Mouse (Mus musculus): Measurements from ENCODE around the gene Higd1a. TPM values are rescaled to one million over a fixed set of nuclear protein-coding genes. Genes with fewer than 3 reads are reported as not detected.

Gene Higd1a
- polyA plus RNA-seq, 1 experiment from 2014 or later: 251 TPM

DNA sequence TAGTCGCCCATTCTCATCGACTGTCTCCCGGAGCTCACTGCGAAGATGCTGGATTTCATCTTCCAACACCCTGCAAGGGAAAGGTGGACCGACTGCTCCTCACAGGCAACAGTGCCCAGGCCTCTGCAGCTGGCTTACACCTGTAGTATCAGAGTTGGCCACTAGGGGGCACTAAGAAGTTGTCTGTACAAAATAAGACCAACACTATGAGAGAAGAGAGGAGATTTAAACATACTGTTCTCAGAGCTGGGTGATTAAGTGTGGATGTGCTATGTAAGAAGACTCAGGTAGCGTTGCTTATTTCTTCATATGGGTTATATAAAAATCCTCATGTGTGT is 27.2 kb downstream of the Higd1a start:
- 25% methylated on average over 6 of the region's 6 CpGs for WGBS
- Histone ChIP-seq H3K36me3 (no peaks in the 10 kb centered on the region), H3K27me3 (0 out of 2 replicates have a peak, but pooled peaks cover 3% of the 10 kb centered on the region), H3K9ac (no peak overlapping the region), H3K4me2 (no peak overlapping the region), H3K4me1 (replicated peaks) (no peaks in the 10 kb centered on the region), H3K27ac (no peak overlapping the region), H3K4me3 (no peak overlapping the region), H3K9me3 (replicated peaks) (no peaks in the 10 kb centered on the region)
- ATAC-seq (replicated peaks; ENCODE audit: insufficient number of reproducible peaks, insufficient read depth, low FRiP score, low read depth): no peak

DNA sequence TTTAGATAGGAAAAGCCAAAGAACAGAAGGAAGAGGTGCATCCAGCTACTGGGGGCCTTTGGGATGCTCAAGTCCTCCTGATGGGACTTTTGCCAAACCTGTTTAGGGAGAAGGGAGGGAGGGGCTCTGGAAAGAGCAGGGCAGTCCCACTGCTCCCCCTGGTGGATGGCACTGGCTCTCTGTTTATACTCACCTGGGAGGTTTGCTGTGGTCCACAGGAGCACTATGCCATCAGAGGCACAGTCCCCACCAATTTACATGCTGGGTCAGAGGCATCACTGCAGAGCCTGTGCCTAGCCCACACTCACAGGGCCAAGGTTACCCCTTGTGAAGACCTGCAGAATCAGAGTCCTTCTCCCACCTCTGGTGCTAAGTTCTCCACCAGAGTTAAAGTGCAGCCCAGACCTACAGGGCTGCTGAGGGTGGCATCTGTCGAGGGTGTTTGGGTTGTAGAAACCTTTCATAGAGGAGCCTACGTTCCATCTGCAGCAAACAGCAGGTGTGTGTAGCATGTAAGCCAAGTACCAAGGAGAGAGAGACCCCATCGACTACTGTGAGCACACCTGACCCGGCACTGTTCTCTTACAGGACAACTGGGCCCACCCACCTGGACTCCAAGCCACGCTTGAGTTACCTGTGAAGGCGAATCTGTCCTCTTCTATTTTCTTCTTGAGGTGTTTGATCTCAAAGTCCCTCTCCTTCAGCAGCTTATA is 27.8 kb downstream of the Higd1a start:
- H3K36me3 ChIP-seq: no peaks in the 10 kb centered on the region
- H3K4me1 ChIP-seq (replicated peaks): no peaks in the 10 kb centered on the region
- 0 out of 2 replicates have a peak, but pooled peaks cover 3% of the 10 kb centered on the region for H3K27me3 ChIP-seq
- H3K9ac ChIP-seq: no peak overlapping the region
- 73% methylated on average over 6 of the region's 6 CpGs for WGBS
- H3K9me3 ChIP-seq (replicated peaks): no peaks in the 10 kb centered on the region
- H3K27ac ChIP-seq: no peak overlapping the region
- H3K4me2 ChIP-seq: no peak overlapping the region
- no peak for ATAC-seq (replicated peaks; ENCODE audit: insufficient number of reproducible peaks, insufficient read depth, low FRiP score, low read depth)
- H3K4me3 ChIP-seq: no peak overlapping the region

DNA sequence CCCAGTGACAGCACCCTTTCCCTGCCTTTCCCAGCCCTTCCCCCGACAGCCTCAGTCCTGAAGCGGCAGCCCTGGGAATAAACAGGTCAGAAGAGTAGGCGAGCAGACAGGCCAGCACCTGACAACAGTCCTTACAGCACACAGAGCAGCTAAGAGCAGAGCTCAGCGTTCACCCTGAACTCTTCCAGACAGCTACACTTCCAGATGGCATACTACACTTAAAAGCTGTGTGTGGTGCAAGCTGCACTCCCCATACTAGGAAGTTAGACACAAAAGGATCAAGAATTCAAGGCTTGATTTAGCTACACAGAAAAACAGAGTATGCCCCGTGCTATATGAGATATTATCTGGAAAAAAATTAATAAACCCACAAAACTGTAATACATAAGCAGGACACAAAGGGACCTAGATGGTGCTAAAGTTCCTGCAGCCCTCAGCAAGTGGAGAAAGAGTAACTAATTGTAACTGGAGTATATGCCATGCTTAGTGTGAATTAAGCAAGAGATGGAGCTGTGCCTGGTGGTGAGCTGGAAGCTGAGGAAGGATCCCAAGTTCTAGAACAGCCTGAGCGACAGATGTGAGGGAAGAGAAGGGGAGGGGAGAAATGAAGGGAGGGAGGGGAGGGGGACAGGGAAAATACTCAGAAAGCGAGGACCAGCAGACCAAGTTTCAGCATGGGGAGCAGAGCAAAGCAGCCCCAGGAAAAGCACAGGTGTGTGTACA is 28.7 kb downstream of the Higd1a start:
- Histone ChIP-seq H3K4me3 (no peak overlapping the region), H3K4me2 (no peak overlapping the region), H3K4me1 (replicated peaks) (no peaks in the 10 kb centered on the region), H3K27me3 (0 out of 2 replicates have a peak, but pooled peaks cover 3% of the 10 kb centered on the region), H3K9ac (no peak overlapping the region), H3K9me3 (replicated peaks) (no peaks in the 10 kb centered on the region), H3K27ac (no peak overlapping the region), H3K36me3 (no peaks in the 10 kb centered on the region)
- no peak for ATAC-seq (replicated peaks; ENCODE audit: insufficient number of reproducible peaks, insufficient read depth, low FRiP score, low read depth)
- 56% methylated on average over 7 of the region's 7 CpGs for WGBS

DNA sequence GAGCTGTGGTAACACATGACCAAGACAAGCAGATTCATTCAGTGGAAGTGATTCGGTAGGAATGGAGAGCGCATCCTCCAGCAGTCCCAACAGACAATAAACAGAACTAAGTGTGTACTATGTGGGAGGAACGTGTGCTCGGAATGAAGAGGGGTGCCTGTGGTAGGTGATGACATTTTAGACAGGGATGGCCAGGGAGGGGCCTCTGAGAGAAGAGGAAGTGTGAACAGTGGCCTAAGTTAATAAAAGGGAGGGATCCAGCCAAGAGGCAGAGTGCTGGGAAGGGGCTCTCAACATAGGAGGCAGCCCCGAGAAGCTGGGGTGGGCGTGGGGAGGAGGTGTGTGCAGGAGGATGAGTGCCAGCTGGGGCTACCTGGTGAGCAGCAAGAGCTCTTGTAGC is 29.8 kb downstream of the Higd1a start:
- Histone ChIP-seq H3K9ac (no peak overlapping the region), H3K4me3 (no peak overlapping the region), H3K4me2 (no peak overlapping the region), H3K36me3 (no peaks in the 10 kb centered on the region), H3K27me3 (0 out of 2 replicates have a peak, but pooled peaks cover 3% of the 10 kb centered on the region), H3K9me3 (replicated peaks) (no peaks in the 10 kb centered on the region), H3K27ac (no peak overlapping the region), H3K4me1 (replicated peaks) (0 out of 2 replicates have a peak, but pooled peaks cover 5% of the 10 kb centered on the region)
- ATAC-seq (replicated peaks; ENCODE audit: insufficient number of reproducible peaks, insufficient read depth, low FRiP score, low read depth): no peak
- WGBS: 45% methylated on average over 6 of the region's 6 CpGs

DNA sequence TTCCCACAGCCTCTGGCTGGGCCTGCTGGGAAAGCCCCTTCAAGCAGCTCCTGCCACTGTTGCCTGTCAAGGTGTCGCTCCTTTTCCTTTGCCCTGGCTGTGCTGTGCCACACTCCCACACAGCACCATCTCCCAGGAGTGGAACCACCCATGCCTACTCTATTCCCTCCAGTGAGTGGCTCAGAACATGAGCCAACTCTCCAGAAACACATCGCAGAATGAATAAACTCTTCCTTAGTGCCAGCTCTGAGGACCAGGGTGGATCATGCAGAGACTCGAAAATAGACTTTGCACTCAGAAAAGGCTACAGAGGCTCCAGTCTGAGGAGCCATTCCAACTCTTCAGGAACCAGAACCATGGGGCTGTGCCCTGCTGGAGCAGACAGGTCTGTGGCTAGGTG is 31.8 kb downstream of the Higd1a start:
- H3K27me3 ChIP-seq: 0 out of 2 replicates have a peak, but pooled peaks cover 3% of the 10 kb centered on the region
- ATAC-seq (replicated peaks; ENCODE audit: insufficient number of reproducible peaks, insufficient read depth, low FRiP score, low read depth): no peak
- H3K9me3 ChIP-seq (replicated peaks): no peaks in the 10 kb centered on the region
- H3K4me3 ChIP-seq: no peak overlapping the region
- H3K27ac ChIP-seq: no peak overlapping the region
- WGBS: 89% methylated on average over 3 of the region's 3 CpGs
- H3K4me1 ChIP-seq (replicated peaks): peaks cover 15% of the 10 kb centered on the region
- no peak overlapping the region for H3K9ac ChIP-seq
- H3K4me2 ChIP-seq: no peak overlapping the region
- no peaks in the 10 kb centered on the region for H3K36me3 ChIP-seq

DNA sequence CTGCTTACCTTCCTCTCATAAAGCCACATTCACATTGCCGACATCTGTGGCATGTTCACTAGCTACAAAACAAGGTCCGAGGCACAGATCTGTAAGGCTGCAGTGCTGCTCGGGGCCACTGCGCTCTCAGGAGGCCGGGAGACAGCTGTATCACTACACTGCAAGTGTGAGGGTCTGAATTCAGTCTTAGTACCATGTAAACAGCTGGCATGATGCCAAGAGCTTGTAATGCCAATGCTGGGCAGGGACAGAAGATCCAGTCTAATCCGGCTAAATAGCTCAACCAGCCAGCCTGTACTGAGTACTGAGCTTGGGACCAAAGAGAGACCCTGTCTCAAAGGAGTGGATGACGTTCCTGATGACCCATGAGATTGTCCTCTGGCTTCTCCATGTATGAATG is 34.2 kb downstream of the Higd1a start:
- ATAC-seq (replicated peaks; ENCODE audit: insufficient number of reproducible peaks, insufficient read depth, low FRiP score, low read depth): no peak
- no peaks in the 10 kb centered on the region for H3K27me3 ChIP-seq
- H3K4me3 ChIP-seq: no peak overlapping the region
- H3K36me3 ChIP-seq: no peaks in the 10 kb centered on the region
- H3K4me1 ChIP-seq (replicated peaks): peaks cover 19% of the 10 kb centered on the region
- no peaks in the 10 kb centered on the region for H3K9me3 ChIP-seq (replicated peaks)
- H3K27ac ChIP-seq: no peak overlapping the region
- 75% methylated on average over 7 of the region's 7 CpGs for WGBS
- H3K4me2 ChIP-seq: no peak overlapping the region
- no peak overlapping the region for H3K9ac ChIP-seq

DNA sequence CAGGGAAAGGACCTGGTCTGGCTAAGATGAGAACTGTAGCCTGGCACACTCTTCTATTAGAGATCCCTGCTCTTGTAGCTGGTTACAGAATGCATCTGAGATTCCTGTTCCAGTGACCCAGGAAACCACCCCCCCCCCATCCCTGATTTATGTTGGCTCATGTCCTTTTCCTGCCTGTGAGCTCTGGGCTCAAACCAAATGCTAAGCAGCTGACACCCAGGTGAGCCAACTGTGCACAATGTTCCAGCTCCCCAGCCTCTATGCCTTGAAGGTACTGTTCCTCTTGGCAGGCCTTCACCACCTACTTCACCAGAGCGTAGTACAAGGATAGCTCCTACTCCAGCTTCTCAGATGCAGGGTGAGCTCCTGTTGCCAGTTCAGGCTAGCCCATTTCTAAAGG is 35.1 kb downstream of the Higd1a start:
- H3K4me3 ChIP-seq: no peak overlapping the region
- H3K4me1 ChIP-seq (replicated peaks): peaks cover 19% of the 10 kb centered on the region
- H3K36me3 ChIP-seq: no peaks in the 10 kb centered on the region
- H3K27ac ChIP-seq: no peak overlapping the region; the same call in 1 of the 2 replicates
- H3K9ac ChIP-seq: no peak overlapping the region
- WGBS: 82% methylated on average over 1 of the region's 1 CpGs
- ATAC-seq (replicated peaks; ENCODE audit: insufficient number of reproducible peaks, insufficient read depth, low FRiP score, low read depth): no peak
- H3K4me2 ChIP-seq: no peak overlapping the region
- H3K9me3 ChIP-seq (replicated peaks): no peaks in the 10 kb centered on the region
- H3K27me3 ChIP-seq: no peaks in the 10 kb centered on the region

DNA sequence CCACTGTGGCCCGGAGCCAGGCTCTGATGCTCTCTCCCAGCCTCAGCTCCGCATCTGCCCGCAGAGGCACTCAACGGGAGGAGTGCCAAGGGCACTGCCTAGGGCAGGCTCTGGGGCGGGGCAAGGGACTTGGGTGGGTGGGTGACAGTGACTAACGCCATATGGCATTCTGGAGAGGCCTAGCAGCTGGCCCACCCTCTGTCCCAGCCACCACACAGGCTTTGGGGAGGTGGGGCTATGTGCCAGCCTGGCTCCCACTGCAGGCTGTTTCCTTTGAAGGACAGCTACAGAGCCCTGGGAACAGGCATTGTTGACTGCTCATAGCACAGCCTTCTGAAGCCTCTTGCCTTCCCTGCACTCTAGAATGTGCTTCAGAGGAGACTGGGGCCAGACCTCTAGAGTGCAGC is 35.6 kb downstream of the Higd1a start:
- Histone ChIP-seq H3K36me3 (no peaks in the 10 kb centered on the region), H3K9ac (no peak overlapping the region), H3K4me2 (no peak overlapping the region), H3K4me3 (no peak overlapping the region), H3K4me1 (replicated peaks) (peaks cover 19% of the 10 kb centered on the region), H3K27me3 (no peaks in the 10 kb centered on the region), H3K27ac (no peak overlapping the region; the same call in 1 of the 2 replicates), H3K9me3 (replicated peaks) (no peaks in the 10 kb centered on the region)
- 58% methylated on average over 6 of the region's 6 CpGs for WGBS
- 0 out of 2 replicates have a peak, but pooled peaks have one; percentile 47 for ATAC-seq (replicated peaks; ENCODE audit: insufficient number of reproducible peaks, insufficient read depth, low FRiP score, low read depth)

DNA sequence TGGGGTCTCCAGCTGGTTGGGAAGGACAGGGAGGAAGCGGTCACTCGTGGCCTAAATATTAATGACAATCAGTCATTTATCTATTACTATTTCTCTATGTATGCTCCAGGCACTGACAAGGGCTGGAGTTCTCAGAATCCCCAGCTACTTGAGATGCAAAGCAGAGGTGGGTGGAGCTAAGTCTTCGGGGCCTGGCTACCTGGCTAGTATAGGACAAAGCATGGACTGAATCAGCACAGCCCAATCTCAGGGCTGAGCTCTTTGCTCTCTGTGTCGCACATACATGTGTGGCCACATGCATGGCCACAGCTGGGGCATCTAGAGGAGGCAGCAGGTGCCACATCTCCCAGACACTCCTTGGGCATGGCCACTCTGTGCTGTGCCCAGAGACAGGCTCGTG is 37.4 kb downstream of the Higd1a start:
- Histone ChIP-seq H3K27ac (no peak overlapping the region), H3K27me3 (no peaks in the 10 kb centered on the region), H3K4me2 (no peak overlapping the region), H3K9me3 (replicated peaks) (no peaks in the 10 kb centered on the region), H3K4me1 (replicated peaks) (peaks cover 19% of the 10 kb centered on the region), H3K4me3 (no peak overlapping the region), H3K9ac (no peak overlapping the region), H3K36me3 (no peaks in the 10 kb centered on the region)
- no peak for ATAC-seq (replicated peaks; ENCODE audit: insufficient number of reproducible peaks, insufficient read depth, low FRiP score, low read depth)
- WGBS: 76% methylated on average over 5 of the region's 5 CpGs

DNA sequence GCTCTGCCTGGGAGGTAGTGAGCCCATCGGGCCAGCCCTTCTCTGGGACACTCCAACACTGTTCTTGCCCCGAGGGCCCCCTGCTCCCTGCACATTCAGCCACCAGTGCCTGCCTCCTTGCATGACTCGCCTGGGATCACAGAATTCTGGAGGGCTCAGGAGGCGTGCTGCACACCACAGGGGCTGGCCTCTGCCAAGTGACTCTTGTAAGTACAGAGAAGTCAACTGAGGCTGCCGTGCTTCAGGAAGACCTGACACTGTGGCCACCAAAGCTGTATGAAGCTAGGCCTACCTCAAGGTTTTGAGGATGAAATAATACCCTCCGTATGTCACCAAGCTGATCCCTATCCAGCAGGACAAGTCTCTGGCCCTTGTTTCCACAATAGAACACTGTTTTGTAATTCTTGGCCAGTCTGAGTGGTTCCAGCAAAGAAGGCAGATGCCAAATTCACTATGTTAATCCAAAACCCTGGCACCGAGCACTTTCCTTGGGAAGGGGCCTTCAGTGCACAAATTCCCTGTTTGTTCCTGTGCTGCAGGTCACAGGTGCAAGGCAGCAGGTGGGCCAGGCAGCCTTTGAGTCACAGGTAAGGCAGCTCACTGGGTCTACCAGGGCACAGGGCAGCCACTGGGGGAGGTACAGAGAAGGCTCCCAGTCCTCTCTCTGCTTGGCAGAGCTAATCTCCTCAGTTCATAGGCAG is 38.2 kb downstream of the Higd1a start:
- ATAC-seq (replicated peaks; ENCODE audit: insufficient number of reproducible peaks, insufficient read depth, low FRiP score, low read depth): no peak
- no peak overlapping the region for H3K4me2 ChIP-seq
- no peak overlapping the region for H3K27ac ChIP-seq
- WGBS: 45% methylated on average over 7 of the region's 7 CpGs
- H3K9ac ChIP-seq: no peak overlapping the region
- no peak overlapping the region for H3K4me3 ChIP-seq
- no peaks in the 10 kb centered on the region for H3K9me3 ChIP-seq (replicated peaks)
- peaks cover 19% of the 10 kb centered on the region for H3K4me1 ChIP-seq (replicated peaks)
- no peaks in the 10 kb centered on the region for H3K36me3 ChIP-seq
- H3K27me3 ChIP-seq: no peaks in the 10 kb centered on the region

DNA sequence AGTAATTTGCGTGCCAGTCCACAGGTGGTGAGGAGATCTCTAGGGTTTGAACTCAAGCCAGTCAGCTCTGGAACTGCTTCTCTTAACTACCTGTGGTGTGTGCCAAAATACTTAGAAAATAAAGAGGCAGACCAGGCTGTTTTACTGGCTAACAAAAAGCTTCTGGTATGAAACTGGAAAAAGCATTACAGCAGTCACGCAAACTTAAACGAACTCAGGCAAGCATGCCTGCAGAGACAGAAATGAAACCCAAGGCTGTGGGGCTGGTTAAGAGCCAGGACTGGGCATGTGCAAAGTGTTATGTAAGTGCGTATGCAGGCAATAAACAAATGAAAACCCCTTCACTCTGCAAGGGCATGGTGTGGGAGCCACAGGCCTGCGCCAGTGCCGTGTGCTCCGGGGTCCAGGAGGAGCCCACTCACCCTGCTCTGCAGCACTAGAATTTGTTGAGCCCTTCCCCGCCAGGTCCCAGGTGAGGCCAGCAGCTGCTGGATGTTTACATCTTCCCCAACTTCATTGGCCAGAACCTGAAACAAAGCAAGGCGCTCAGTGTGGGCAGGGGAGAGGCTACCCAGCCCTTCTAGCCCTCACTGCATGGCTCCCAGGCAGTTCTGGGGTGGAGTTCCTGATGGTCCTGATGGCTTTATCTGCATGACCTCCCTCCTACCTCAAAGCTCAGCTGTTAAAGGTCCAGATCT is 38.9 kb downstream of the Higd1a start:
- Histone ChIP-seq H3K4me1 (replicated peaks) (peaks cover 19% of the 10 kb centered on the region), H3K9ac (no peak overlapping the region), H3K9me3 (replicated peaks) (no peaks in the 10 kb centered on the region), H3K27ac (no peak overlapping the region), H3K36me3 (no peaks in the 10 kb centered on the region), H3K27me3 (0 out of 2 replicates have a peak, but pooled peaks cover 2% of the 10 kb centered on the region), H3K4me2 (no peak overlapping the region), H3K4me3 (no peak overlapping the region)
- 74% methylated on average over 9 of the region's 9 CpGs for WGBS
- no peak for ATAC-seq (replicated peaks; ENCODE audit: insufficient number of reproducible peaks, insufficient read depth, low FRiP score, low read depth)

Measured in heart, embryonic 15.5 days (tissue).